Mouse (Mus musculus) gastrocnemius, adult 2 months (tissue): Measurements from ENCODE around the gene Pafah1b2. TPM values are rescaled to one million over a fixed set of nuclear protein-coding genes. Genes with fewer than 3 reads are reported as not detected.

ENCODE experiments used
- DNase-seq: peaks from one replicate; pipeline ENCODE4 v3.0.0; 2022
- H3K27ac ChIP-seq: fragments of 200-600 bp; 2 replicates; pipeline ENCODE4 v1.8.1; 2022; ENCODE audit warnings: mild to moderate bottlenecking
- H3K4me3 ChIP-seq: fragments of 200-600 bp; 2 replicates; pipeline ENCODE4 v1.8.1; 2022; ENCODE audit warnings: mild to moderate bottlenecking, moderate library complexity
- CTCF ChIP-seq: fragments of 200-600 bp; IDR thresholded peaks from 2 replicates; pipeline ENCODE4 v1.8.1; 2022; ENCODE audit warnings: antibody characterized with exemption, mild to moderate bottlenecking, moderate library complexity
- intact Hi-C: fragments of 180-260 bp; cut with DNase I; formaldehyde crosslinking; loops from one replicate; pipeline ENCODE4 v1.15.1; 2025
- total RNA-seq, 2 experiments: library from RNA; stranded (reverse); gene quantifications; 2 replicates each; pipeline ENCODE4 v1.2.3; 2021

Gene Pafah1b2
- total RNA-seq, 2 experiments from 2014 or later = 28.0 to 29.5 TPM

DNA sequence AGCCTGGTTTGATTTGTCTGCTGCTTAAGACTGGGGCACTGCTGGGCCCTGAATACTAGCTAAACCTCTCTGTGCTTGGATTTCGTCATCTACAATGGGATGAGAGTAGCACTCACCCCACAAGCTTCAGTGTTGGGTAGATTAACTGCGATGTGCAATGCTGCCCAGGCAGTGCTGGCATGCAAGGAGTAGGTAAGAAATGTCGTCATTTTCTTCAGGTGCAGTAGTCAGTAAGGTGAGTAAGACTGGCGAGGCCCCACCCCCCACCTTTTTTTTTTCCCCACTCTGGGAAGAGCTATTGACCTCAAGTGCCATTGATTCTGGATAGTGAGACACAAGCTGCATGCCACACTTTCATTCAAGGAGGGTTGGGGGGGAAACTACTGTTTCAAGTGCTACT lies 3.9 kb upstream of the Pafah1b2 start:
- H3K4me3 ChIP-seq = no peak overlapping the region
- peak overlapping the region; percentile 99; the same call in 1 of the 2 replicates for H3K27ac ChIP-seq
- DNase-seq = no peak
- intact Hi-C loops = loop anchor here (5.0 kb wide), 1 partner anchor 56 kb away; no protein-coding TSS in a partner anchor
- no peak for TF ChIP-seq CTCF

DNA sequence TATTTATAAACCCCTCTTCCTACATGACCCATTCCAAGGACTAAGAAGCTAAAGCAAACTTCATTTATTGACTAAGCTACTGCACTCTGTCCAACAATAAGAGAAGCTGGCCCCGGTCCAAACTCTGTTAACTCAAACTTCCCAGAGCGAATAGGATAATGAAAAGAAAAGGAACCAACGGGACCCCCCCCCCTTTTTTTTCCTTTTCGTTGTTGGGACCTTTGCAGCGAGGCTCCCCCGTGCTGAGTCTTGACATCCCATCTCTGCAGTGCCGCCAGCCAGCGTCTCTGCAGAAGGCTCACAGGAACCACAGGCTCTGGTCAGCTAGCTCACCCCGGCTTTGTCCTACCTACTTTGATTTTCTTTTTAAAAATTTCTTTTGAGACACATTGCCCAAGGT lies 3.3 kb upstream of the Pafah1b2 start:
- Histone ChIP-seq H3K27ac (peak overlapping the region; percentile 99), H3K4me3 (peak overlapping the region; percentile 35)
- no peak for TF ChIP-seq CTCF
- intact Hi-C loops = loop anchor here (5.0 kb wide), 1 partner anchor 56 kb away; no protein-coding TSS in a partner anchor
- DNase-seq = peak; percentile 57

DNA sequence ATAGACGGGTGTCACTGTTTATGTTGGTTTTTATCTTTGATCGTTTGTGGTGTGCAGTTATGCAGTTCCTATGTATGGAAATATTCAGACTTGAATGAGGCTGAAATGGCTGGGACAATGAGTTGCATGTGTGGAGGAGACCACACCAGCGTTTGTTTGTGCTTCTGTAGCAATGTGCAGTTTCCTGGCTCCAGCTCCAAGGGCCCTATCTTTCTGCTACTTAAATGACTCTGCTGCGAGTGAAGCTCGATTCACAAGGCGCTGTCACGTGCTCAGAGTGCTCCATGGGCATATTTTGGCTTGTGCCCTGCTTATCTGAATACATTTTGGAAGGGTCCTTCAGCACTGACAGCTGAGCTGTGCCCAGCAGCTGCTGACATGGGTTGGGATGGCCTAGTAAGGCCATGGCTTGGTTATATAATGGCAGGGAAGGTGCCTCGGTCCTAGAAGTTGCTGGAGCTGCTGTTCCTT lies 2.6 kb upstream of the Pafah1b2 start:
- Histone ChIP-seq H3K4me3 (peak overlapping the region; percentile 35), H3K27ac (peak overlapping the region; percentile 99)
- peak; percentile 79 for DNase-seq
- TF ChIP-seq CTCF = 0 out of 2 replicates have a peak, but pooled peaks have one; percentile 14
- intact Hi-C loops = loop anchor here (5.0 kb wide), 1 partner anchor 57 kb away; no protein-coding TSS in a partner anchor

DNA sequence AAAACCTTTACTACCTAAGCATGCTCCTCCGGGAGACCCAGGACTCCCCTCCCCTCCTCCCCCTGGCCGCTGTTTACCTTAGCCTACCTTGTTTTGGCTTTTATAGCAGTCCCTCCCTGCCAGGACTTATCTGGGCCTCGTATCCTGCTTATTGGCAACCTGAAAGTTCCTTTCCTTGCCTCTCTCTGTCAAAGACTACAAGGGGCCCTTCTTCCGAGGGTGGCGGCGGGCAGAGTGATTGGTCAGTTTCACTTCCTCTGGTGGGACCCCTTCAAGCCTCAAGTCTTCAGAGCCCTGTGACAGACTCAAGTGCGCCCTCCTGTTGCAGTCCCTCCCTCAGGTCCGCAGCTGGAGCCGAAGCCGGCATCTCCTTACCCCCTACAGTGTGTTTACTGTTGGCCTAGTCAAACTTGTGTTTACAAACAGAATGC lies 1.8 kb upstream of the Pafah1b2 start:
- Histone ChIP-seq H3K4me3 (peak overlapping the region; percentile 100), H3K27ac (peak overlapping the region; percentile 99)
- peak; percentile 59 for DNase-seq
- intact Hi-C loops = loop anchor here (5.0 kb wide), 1 partner anchor 68 kb away; no protein-coding TSS in a partner anchor
- peak; percentile 23; the same call in 1 of the 2 replicates for TF ChIP-seq CTCF

DNA sequence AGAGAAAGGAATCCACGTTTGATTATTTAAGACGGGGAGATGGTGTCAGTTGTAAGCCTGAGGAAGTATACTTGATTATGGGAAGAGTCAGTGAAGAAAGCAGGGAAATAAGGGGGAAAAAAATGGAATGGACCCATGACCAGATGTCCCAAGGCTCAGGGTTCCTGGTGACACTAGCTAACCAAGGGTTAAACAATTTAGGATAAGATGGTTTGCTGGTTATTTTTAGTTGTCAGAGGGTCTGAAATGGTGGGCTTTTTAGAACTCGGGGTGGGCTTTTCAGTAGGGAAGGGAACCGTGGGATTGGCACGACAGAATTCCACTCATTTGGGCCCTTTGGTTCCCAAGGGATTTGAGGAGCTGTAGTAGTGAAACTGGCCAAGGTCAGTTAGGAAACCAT lies 1.1 kb upstream of the Pafah1b2 start:
- intact Hi-C loops = loop anchor here (5.0 kb wide), 1 partner anchor 69 kb away; no protein-coding TSS in a partner anchor
- TF ChIP-seq CTCF = no peak
- Histone ChIP-seq H3K4me3 (peak overlapping the region; percentile 100), H3K27ac (peak overlapping the region; percentile 99)
- DNase-seq = no peak

DNA sequence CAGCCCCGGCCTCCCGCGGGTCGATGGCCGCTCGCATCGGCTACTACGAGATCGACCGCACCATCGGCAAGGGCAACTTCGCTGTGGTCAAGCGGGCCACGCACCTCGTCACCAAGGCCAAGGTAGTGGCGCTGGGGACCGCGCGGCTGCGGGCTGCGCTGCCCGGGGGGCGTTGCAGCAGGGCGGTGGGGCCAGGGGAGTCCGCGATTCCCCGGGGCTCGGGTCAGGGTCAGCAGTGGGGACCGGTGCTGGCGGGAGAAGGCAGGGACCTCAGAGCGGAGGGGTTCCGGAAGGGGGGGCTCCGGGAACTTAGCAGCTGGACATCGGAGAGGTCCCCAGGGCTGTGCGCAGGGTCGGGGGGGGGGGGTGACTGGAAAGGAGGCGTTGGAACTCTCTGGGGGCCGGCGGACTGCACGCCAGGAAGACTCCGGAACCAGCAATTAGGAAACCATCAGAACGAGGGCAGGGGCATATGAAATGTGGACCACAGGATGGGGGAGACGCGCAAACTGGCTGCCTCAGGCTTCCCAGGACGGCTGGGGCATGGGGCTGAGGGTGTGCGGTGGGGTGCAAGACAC lies 608 bp upstream of the Pafah1b2 start:
- TF ChIP-seq CTCF = no peak
- intact Hi-C loops = loop anchor here (5.0 kb wide), 1 partner anchor 69 kb away; no protein-coding TSS in a partner anchor
- Histone ChIP-seq H3K4me3 (peak overlapping the region; percentile 100), H3K27ac (peak overlapping the region; percentile 99)
- no peak for DNase-seq

DNA sequence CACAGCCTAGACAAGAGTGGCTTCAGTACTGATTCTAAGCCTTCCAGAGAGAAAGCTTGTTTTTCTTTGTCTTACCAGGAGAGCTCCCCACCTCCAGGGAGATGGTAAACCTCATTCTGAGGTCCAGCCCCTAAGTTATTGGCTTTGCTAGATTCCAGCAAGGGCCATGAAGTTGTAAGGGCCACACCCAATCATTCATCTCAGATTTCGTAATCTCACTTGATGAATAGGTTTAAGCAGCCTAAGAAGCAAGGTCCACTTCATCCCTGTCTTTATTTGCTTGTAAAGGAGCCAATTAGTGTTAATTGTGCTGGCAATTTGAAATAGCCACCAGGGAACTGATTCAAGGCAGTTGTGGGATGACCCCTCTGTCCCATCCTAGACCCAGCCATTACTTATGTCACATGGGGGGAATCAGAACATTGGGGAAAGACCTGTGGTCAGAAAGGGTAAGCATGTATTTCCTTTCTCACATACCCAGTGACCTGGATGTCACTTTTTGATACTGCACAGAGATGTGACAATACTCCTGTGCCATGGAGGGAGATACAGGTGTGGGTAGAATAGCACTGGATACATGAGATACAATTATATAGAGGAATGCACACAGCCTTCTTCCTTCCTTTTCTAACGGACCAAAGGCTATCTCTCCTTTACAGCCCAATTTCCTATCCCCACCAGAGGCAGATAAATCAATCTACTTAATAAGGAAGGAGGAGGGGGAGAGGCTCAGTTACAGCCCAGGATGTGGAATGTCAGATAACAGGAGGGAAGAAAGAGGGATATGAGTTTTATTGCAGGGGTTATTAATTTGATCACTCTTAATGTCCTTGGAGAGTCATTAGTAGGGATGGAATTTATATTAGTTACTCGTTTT lies 1.2 kb downstream of the Pafah1b2 start:
- peak overlapping the region; percentile 99 for H3K27ac ChIP-seq

DNA sequence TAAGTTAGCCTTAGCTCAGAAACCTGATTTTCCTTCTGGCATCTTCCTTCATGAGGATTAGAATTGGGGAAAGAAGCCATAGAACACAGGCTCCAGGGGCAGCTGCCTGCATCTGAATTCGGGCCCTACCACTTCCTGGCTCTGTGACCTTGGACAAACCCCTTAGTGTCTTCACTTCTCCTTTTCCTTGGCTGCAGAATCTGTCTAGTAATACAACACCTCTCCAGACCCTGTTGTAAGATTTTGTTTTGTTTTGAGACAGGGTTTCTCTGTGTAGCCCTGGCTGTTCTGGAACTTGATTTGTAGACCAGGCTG lies 2.9 kb downstream of the Pafah1b2 start:
- DNase-seq = no peak
- no peak overlapping the region for H3K27ac ChIP-seq
- H3K4me3 ChIP-seq = no peak overlapping the region
- intact Hi-C loops = no loop called here
- no peak for TF ChIP-seq CTCF

More for the DNA sequence above, 1.2 kb downstream of the Pafah1b2 start:
- peak overlapping the region; percentile 100 for H3K4me3 ChIP-seq
- intact Hi-C loops = loop anchor here (5.0 kb wide), 1 partner anchor 71 kb away; no protein-coding TSS in a partner anchor
- no peak for DNase-seq
- TF ChIP-seq CTCF = no peak

DNA sequence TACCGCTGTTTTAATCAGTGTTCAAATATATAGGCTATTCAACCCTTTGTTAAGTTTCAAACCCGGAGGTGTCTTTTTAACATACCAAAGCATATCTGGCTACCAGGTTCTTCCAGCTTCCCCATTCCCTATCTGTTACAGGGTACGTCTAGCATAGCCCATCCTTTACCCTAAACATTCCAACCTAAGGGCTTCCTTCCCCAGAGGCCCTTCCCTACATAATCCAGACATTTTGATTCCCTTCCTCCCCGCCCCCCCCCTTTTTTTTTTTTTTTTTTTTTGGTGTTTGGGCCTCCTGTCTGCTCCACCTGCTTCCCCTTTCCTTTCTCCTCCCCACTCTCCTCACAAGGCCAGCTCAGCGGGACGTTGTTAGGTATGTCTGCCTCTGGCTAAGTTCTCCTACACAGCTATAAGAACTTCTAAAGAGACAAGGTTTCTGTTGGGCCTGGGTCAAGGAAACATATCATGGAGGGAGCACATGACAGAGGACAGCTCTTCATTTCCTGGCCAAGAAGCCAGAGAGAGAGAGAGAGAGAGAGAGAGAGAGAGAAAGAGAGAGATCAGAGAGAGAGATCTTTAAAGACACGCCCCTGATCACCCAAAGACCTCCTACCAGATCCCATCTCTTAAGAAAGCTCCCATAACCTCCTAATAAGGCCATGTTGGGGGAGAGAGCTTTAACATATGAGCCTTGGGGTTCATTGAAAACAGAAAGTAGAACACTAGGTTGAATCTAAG lies 3.4 kb downstream of the Pafah1b2 start:
- no peak for DNase-seq

DNA sequence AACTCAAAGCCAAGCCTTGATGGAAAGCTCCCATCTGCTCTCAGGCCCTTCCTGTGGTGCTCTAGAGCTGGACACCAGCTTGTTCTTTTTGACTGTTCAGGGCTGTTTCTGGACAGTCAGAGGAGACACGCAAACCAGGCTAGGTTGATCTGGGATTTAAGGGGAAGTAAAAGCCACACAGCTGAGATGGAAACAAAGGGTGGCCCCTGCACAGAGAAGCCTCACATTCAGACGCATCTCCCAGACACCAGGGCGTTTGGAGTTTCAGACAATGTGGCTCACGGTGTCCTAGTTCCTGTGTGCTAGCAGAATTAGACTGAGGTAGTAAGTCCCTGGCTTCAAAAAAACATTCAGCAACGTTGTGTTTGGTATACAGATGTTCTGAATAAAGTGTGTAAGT lies 6.3 kb downstream of the Pafah1b2 start:
- intact Hi-C loops = no loop called here
- H3K4me3 ChIP-seq = no peak overlapping the region
- DNase-seq = no peak
- no peak for TF ChIP-seq CTCF
- no peak overlapping the region for H3K27ac ChIP-seq

More for the DNA sequence above, 3.4 kb downstream of the Pafah1b2 start:
- no peak overlapping the region for H3K4me3 ChIP-seq
- intact Hi-C loops = no loop called here
- H3K27ac ChIP-seq = no peak overlapping the region
- no peak for TF ChIP-seq CTCF

DNA sequence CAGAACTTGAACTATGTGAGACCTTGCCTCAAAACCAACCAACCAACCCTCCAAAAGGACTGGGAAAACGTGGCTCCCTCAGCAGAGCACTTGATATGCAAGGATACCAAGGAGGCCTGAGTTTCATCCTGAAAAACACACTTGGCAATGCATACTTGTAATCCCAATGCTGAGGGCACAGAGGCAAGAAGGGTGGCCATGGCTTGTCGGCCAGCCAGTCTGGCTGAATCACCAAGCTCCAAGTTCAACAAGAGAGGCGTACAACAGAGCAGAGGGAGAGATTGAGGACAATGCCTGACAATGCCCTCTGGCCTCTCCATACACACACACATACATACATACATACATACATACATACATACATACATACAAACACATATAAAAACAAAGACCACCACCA lies 8.0 kb downstream of the Pafah1b2 start:
- no peak for DNase-seq
- intact Hi-C loops = no loop called here
- H3K27ac ChIP-seq = no peak overlapping the region

DNA sequence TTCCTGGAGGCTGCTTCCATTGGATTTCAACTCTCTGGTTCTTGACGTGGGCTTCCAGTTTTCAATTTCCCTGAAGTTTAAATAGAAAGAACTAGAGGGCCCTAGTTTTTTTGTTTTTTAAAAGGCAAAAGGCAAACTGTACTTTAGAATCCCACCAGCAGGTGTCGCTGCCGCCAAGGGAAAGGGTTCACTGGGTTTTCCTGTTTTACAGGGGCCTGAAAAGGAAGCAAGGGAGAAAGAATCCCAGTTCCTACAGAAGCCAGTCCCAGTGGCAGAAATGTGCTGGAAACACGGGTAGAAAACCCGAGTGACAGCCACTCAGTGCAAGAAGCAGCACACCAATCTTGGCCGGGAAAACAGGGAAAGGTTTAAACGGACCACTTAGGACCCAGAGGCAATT lies 8.8 kb downstream of the Pafah1b2 start:
- Histone ChIP-seq H3K4me3 (no peak overlapping the region), H3K27ac (no peak overlapping the region; the same call in 1 of the 2 replicates)
- peak; percentile 95 for TF ChIP-seq CTCF
- intact Hi-C loops = loop anchor here (1.0 kb wide), 2 partner anchors 189 to 244 kb away; no protein-coding TSS in a partner anchor
- peak; percentile 82 for DNase-seq

More for the DNA sequence above, 8.0 kb downstream of the Pafah1b2 start:
- TF ChIP-seq CTCF = no peak
- no peak overlapping the region for H3K4me3 ChIP-seq
